Mouse (Mus musculus) midbrain, postnatal 0 days (tissue): ENCODE data around the gene Pard3b. TPM values are rescaled to one million over a fixed set of nuclear protein-coding genes. Genes with fewer than 3 reads are reported as not detected.

Experiments used
- ATAC-seq: fragments of 200-750 bp; cut with Nextera tagmentation; 2 replicates; pipeline ENCODE4 v1.8.0; 2017; ENCODE audit warnings: moderate number of reproducible peaks, mild to moderate bottlenecking, moderate TSS enrichment, moderate library complexity; ENCODE audit not compliant: low FRiP score
- DNase-seq: peaks from one replicate; pipeline ENCODE4 v3.0.0-alpha.2; 2015; ENCODE audit warnings: low spot score
- H3K27ac ChIP-seq: fragments of 300-500 bp; sonication (generic); 2 replicates; pipeline ENCODE4 v1.5.1; 2014; ENCODE audit warnings: low read depth, mild to moderate bottlenecking, low read length, mixed read lengths
- H3K27me3 ChIP-seq: fragments of 300-500 bp; sonication (generic); 2 replicates; pipeline ENCODE4 v1.6.1; 2014; ENCODE audit warnings: low read length, control low read depth, mixed read lengths; ENCODE audit not compliant: insufficient read depth
- H3K36me3 ChIP-seq: fragments of 300-500 bp; sonication (generic); 2 replicates; pipeline ENCODE4 v1.6.1; 2014; ENCODE audit warnings: low read length, control low read depth, mixed read lengths; ENCODE audit not compliant: insufficient read depth
- H3K4me1 ChIP-seq: fragments of 300-500 bp; sonication (generic); 2 replicates; pipeline ENCODE4 v1.6.1; 2014; ENCODE audit warnings: mild to moderate bottlenecking, control low read depth, antibody characterized with exemption, low read length, mixed read lengths; ENCODE audit not compliant: insufficient read depth
- H3K4me2 ChIP-seq: fragments of 300-500 bp; sonication (generic); 2 replicates; pipeline ENCODE4 v1.6.1; 2014; ENCODE audit warnings: low read depth, mild to moderate bottlenecking, low read length, mixed read lengths; ENCODE audit not compliant: poor library complexity, severe bottlenecking
- H3K4me3 ChIP-seq: fragments of 300-500 bp; sonication (generic); 2 replicates; pipeline ENCODE4 v1.5.1; 2014; ENCODE audit warnings: low read depth, mild to moderate bottlenecking, low read length, moderate library complexity
- H3K9ac ChIP-seq: fragments of 300-500 bp; sonication (generic); replicated peaks from 2 replicates; pipeline ENCODE4 v1.6.1; 2014; ENCODE audit warnings: mild to moderate bottlenecking, low read length, moderate library complexity, mixed read lengths; ENCODE audit not compliant: poor library complexity, severe bottlenecking
- H3K9me3 ChIP-seq: fragments of 300-500 bp; sonication (generic); 2 replicates; pipeline ENCODE4 v1.6.1; 2016; ENCODE audit warnings: low read length, control low read depth
- CTCF ChIP-seq: IDR thresholded peaks from 2 replicates; pipeline ENCODE4 v1.5.1; 2016; ENCODE audit warnings: antibody characterized with exemption, mild to moderate bottlenecking
- WGBS: fragments of 180-500 bp; shearing (Covaris S2); extraction: QIAGEN DNeasy Blood & Tissue Kit; methylation state at CpG from one replicate; pipeline ENCODE4 v1.1.7; 2014; 5-methylcytosine and 5-hydroxymethylcytosine counted together
- polyA plus RNA-seq: library from polyadenylated mRNA; unstranded; fragments of >200 nt; fragmentation: Nextera tagmentation; extraction: Ambion mirVana; gene quantifications from 2 replicates; pipeline ENCODE4 v1.2.1, GENCODE M21; 2015
- total RNA-seq: library from RNA; depleted of rRNA; stranded (reverse); fragments of >200 nt; gene quantifications from 2 replicates; pipeline ENCODE4 v1.2.3, GENCODE M21; 2014

Gene Pard3b
- total and polyA plus RNA-seq, 2 experiments from 2014 or later = 5.3 to 7.0 TPM

GRCm38 (mm10) chr1:62254316-62254715 is 615.7 kb downstream of the Pard3b start:
- ATAC-seq = no peak

GRCm38 (mm10) chr1:62254888-62255287 is 616.3 kb downstream of the Pard3b start:
- TF ChIP-seq CTCF = no peak
- no peak for ATAC-seq
- 82% methylated on average over 1 of the region's 1 CpGs for WGBS

More at GRCm38 (mm10) chr1:62254316-62254715, 615.7 kb downstream of the Pard3b start:
- no peaks in the 10 kb centered on the region for H3K9me3 ChIP-seq
- no peak overlapping the region for H3K4me3 ChIP-seq
- peak; percentile 15 for DNase-seq
- no peak for TF ChIP-seq CTCF
- no peak overlapping the region for H3K27ac ChIP-seq
- H3K4me1 ChIP-seq = no peaks in the 10 kb centered on the region
- H3K36me3 ChIP-seq = no peaks in the 10 kb centered on the region
- no peak overlapping the region for H3K4me2 ChIP-seq
- H3K9ac ChIP-seq = no peak overlapping the region
- WGBS = 91% methylated on average over 4 of the region's 4 CpGs
- no peaks in the 10 kb centered on the region for H3K27me3 ChIP-seq

GRCm38 (mm10) chr1:62276466-62276865 is 637.8 kb downstream of the Pard3b start:
- no peak overlapping the region for H3K9ac ChIP-seq
- H3K9me3 ChIP-seq = no peaks in the 10 kb centered on the region
- ATAC-seq = no peak
- no peak overlapping the region for H3K4me3 ChIP-seq
- no peak for DNase-seq
- H3K36me3 ChIP-seq = no peaks in the 10 kb centered on the region
- TF ChIP-seq CTCF = no peak
- no peak overlapping the region for H3K4me2 ChIP-seq
- no peaks in the 10 kb centered on the region for H3K27me3 ChIP-seq
- no peak overlapping the region for H3K27ac ChIP-seq
- 73% methylated on average over 3 of the region's 3 CpGs for WGBS
- no peaks in the 10 kb centered on the region for H3K4me1 ChIP-seq

More at GRCm38 (mm10) chr1:62254888-62255287, 616.3 kb downstream of the Pard3b start:
- H3K4me1 ChIP-seq = no peaks in the 10 kb centered on the region
- no peak for DNase-seq
- no peak overlapping the region for H3K9ac ChIP-seq
- no peak overlapping the region for H3K4me2 ChIP-seq
- H3K4me3 ChIP-seq = no peak overlapping the region
- H3K36me3 ChIP-seq = no peaks in the 10 kb centered on the region
- H3K27ac ChIP-seq = no peak overlapping the region
- H3K27me3 ChIP-seq = no peaks in the 10 kb centered on the region
- H3K9me3 ChIP-seq = no peaks in the 10 kb centered on the region

GRCm38 (mm10) chr1:62278586-62278985 is 640.0 kb downstream of the Pard3b start:
- Histone ChIP-seq H3K9me3 (no peaks in the 10 kb centered on the region), H3K4me2 (no peak overlapping the region), H3K4me3 (no peak overlapping the region), H3K4me1 (no peaks in the 10 kb centered on the region), H3K9ac (no peak overlapping the region), H3K27ac (no peak overlapping the region), H3K27me3 (no peaks in the 10 kb centered on the region), H3K36me3 (no peaks in the 10 kb centered on the region)
- WGBS = 77% methylated on average over 1 of the region's 1 CpGs
- no peak for TF ChIP-seq CTCF
- ATAC-seq (no peak), DNase-seq (no peak)

GRCm38 (mm10) chr1:62280586-62280985 is 642.0 kb downstream of the Pard3b start:
- H3K9ac ChIP-seq = no peak overlapping the region
- no peaks in the 10 kb centered on the region for H3K27me3 ChIP-seq
- no peaks in the 10 kb centered on the region for H3K36me3 ChIP-seq
- TF ChIP-seq CTCF = no peak
- H3K4me2 ChIP-seq = no peak overlapping the region
- no peak overlapping the region for H3K27ac ChIP-seq
- H3K4me3 ChIP-seq = no peak overlapping the region
- H3K4me1 ChIP-seq = no peaks in the 10 kb centered on the region
- DNase-seq (no peak), ATAC-seq (no peak)
- no peaks in the 10 kb centered on the region for H3K9me3 ChIP-seq

GRCm38 (mm10) chr1:62282835-62283234 is 644.2 kb downstream of the Pard3b start:
- H3K9ac ChIP-seq = no peak overlapping the region
- H3K4me2 ChIP-seq = no peak overlapping the region
- H3K27ac ChIP-seq = no peak overlapping the region
- ATAC-seq = no peak
- no peaks in the 10 kb centered on the region for H3K9me3 ChIP-seq
- H3K4me1 ChIP-seq = no peaks in the 10 kb centered on the region
- no peak overlapping the region for H3K4me3 ChIP-seq
- H3K27me3 ChIP-seq = no peaks in the 10 kb centered on the region
- H3K36me3 ChIP-seq = no peaks in the 10 kb centered on the region
- no peak for DNase-seq
- TF ChIP-seq CTCF = no peak
- 87% methylated on average over 6 of the region's 6 CpGs for WGBS
